Mouse (Mus musculus) myocyte (in vitro differentiated cells): ENCODE measurements around the gene Anapc2. TPM values are rescaled to one million over a fixed set of nuclear protein-coding genes. Genes with fewer than 3 reads are reported as not detected.

Experiments used
- H3K27me3 ChIP-seq: one replicate; pipeline ENCODE4 v1.6.1; 2011; ENCODE audit not compliant: control insufficient read depth, insufficient read depth, insufficient read length
- H3K36me3 ChIP-seq: one replicate; pipeline ENCODE4 v1.6.1; 2011; ENCODE audit not compliant: control insufficient read depth, insufficient read depth
- H3K4me2 ChIP-seq: one replicate; pipeline ENCODE4 v1.6.1; 2011; ENCODE audit warnings: low read depth, control low read depth
- H3K4me3 ChIP-seq: one replicate; pipeline ENCODE4 v1.5.1; 2011; ENCODE audit warnings: mild to moderate bottlenecking, control low read depth, moderate library complexity
- H3K79me2 ChIP-seq: one replicate; pipeline ENCODE4 v1.6.1; 2011; ENCODE audit not compliant: control insufficient read depth, insufficient read depth
- H3ac ChIP-seq: one replicate; pipeline ENCODE4 v1.6.1; 2011; ENCODE audit not compliant: control insufficient read depth, insufficient read length
- CEBPB ChIP-seq: IDR thresholded peaks from 2 replicates; pipeline ENCODE4 v1.6.1; 2011; ENCODE audit warnings: mild to moderate bottlenecking, moderate library complexity; ENCODE audit not compliant: poor library complexity, insufficient read depth, severe bottlenecking
- E2F4 ChIP-seq: IDR thresholded peaks from one replicate; pipeline ENCODE4 v1.6.1; 2011; ENCODE audit warnings: mild to moderate bottlenecking, control low read depth, moderate library complexity; ENCODE audit not compliant: insufficient read depth
- MAX ChIP-seq: IDR thresholded peaks from one replicate; pipeline ENCODE4 v1.6.1; 2011; ENCODE audit warnings: low read depth, mild to moderate bottlenecking, control low read depth
- MYOD1 ChIP-seq, 3 experiments: IDR thresholded peaks; one replicate each; pipeline ENCODE4 v1.6.1; 2011; ENCODE audit warnings: control low read depth in 2 of 3, low read depth in 2 of 3, mild to moderate bottlenecking in 2 of 3, moderate library complexity in 1 of 3; ENCODE audit not compliant: insufficient read length in 2 of 3, control insufficient read depth in 1 of 3
- MYOG ChIP-seq, 3 experiments: IDR thresholded peaks; one replicate each; pipeline ENCODE4 v1.6.1; 2011; ENCODE audit warnings: control low read depth in 2 of 3, low read depth in 2 of 3, mild to moderate bottlenecking in 2 of 3; ENCODE audit not compliant: insufficient read length in 2 of 3, control insufficient read depth in 1 of 3, insufficient read depth in 1 of 3
- POLR2A ChIP-seq: IDR thresholded peaks from one replicate; pipeline ENCODE4 v1.6.1; 2011; ENCODE audit warnings: low read depth, mild to moderate bottlenecking, control low read depth, moderate library complexity; ENCODE audit not compliant: insufficient read length
- POLR2AphosphoS2 ChIP-seq: IDR thresholded peaks from one replicate; pipeline ENCODE4 v1.6.1; 2011; ENCODE audit warnings: low read depth, control low read depth; ENCODE audit not compliant: insufficient read length
- REST ChIP-seq: IDR thresholded peaks from one replicate; pipeline ENCODE4 v1.6.1; 2011; ENCODE audit warnings: mild to moderate bottlenecking, control low read depth, moderate library complexity; ENCODE audit not compliant: insufficient read depth, insufficient read length
- SRF ChIP-seq: IDR thresholded peaks from one replicate; pipeline ENCODE4 v1.6.1; 2011; ENCODE audit warnings: low read depth; ENCODE audit not compliant: control insufficient read depth, insufficient read length
- TCF12 ChIP-seq: IDR thresholded peaks from one replicate; pipeline ENCODE4 v1.6.1; 2011; ENCODE audit warnings: mild to moderate bottlenecking, control low read depth; ENCODE audit not compliant: poor library complexity, insufficient read depth, severe bottlenecking
- TCF3 ChIP-seq: IDR thresholded peaks from one replicate; pipeline ENCODE4 v1.6.1; 2011; ENCODE audit warnings: low read depth, control low read depth; ENCODE audit not compliant: insufficient read length
- USF1 ChIP-seq: IDR thresholded peaks from one replicate; pipeline ENCODE4 v1.6.1; 2011; ENCODE audit warnings: low read depth, mild to moderate bottlenecking, control low read depth, moderate library complexity
- polyA plus RNA-seq: library from polyadenylated mRNA; unstranded; fragments of >200 nt; fragmentation: generic; extraction: Trizol; gene quantifications from one replicate; pipeline ENCODE4 v1.2.1, GENCODE M21; 2012; ENCODE audit warnings: missing spikeins

Gene Anapc2
- 97.9 TPM for polyA plus RNA-seq

DNA sequence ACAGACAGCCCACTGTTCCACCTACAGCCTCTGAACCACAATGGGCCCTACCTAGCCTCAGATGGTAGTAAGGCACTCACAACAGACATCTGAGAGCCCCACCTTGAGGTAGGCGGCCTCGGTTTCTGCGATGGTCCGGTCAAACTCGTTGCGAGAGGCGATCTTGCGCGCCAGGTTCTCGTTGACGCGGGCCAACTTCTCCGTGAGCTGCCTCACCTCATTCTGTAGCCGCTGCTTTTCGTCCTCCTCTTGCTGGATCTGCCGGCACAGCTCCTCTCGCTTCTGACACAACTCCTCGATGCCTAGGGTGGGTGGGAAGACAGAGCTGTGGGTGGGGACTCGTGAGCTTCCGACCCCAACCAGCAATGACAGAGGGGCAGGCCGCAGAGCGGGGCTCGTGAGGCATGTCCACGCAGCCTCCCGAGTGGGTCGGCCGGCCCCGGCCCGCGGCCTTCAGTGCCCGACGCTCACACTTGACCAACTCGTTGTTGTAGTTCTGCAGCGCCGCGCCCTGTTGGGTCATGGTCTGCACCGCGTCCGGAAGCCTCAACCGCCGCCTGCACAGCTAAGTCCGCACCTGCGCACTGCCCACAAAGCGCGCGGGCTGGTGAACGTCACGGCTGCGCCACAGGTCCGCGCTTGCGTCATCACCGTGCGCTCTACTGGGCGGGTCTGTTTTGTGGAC, at the start of gene Anapc2, which contains the start of gene Ssna1:
Gene Anapc2, plus strand, starts transcription at position 652 of the 685 bp plus-strand sequence.
Gene Ssna1, minus strand, starts transcription at position 612 of the 685 bp plus-strand sequence.
- Histone ChIP-seq H3K79me2 (peaks cover 45% of the 10 kb centered on the region), H3K4me2 (peak within 1 kb of the TSS; percentile 93), H3K36me3 (peaks cover 10% of the 10 kb centered on the region), H3ac (peak within 1 kb of the TSS; percentile 52), H3K27me3 (no peaks in the 10 kb centered on the region), H3K4me3 (peak within 1 kb of the TSS; percentile 90)
- TF ChIP-seq TCF12 (no peak), MYOG (IDR thresholded peaks at IDR 0.05; ENCODE audit: control insufficient read depth in 1 of 3, insufficient read depth in 1 of 3, insufficient read length in 2 of 3, low read depth in 2 of 3) (peak in 2 of 3 experiments; percentile 74 to 81), SRF (peak; percentile 94), REST (no peak), POLR2AphosphoS2 (peak; percentile 98), POLR2A (peak; percentile 95), USF1 (no peak), MYOD1 (IDR thresholded peaks at IDR 0.05; ENCODE audit: control insufficient read depth in 1 of 3, insufficient read length in 2 of 3, low read depth in 2 of 3) (peak in 2 of 3 experiments; percentile 65 to 82), CEBPB (0 out of 2 replicates have a peak, but pooled peaks have one; percentile 18), TCF3 (no peak), MAX (no peak), E2F4 (peak; percentile 8)

DNA sequence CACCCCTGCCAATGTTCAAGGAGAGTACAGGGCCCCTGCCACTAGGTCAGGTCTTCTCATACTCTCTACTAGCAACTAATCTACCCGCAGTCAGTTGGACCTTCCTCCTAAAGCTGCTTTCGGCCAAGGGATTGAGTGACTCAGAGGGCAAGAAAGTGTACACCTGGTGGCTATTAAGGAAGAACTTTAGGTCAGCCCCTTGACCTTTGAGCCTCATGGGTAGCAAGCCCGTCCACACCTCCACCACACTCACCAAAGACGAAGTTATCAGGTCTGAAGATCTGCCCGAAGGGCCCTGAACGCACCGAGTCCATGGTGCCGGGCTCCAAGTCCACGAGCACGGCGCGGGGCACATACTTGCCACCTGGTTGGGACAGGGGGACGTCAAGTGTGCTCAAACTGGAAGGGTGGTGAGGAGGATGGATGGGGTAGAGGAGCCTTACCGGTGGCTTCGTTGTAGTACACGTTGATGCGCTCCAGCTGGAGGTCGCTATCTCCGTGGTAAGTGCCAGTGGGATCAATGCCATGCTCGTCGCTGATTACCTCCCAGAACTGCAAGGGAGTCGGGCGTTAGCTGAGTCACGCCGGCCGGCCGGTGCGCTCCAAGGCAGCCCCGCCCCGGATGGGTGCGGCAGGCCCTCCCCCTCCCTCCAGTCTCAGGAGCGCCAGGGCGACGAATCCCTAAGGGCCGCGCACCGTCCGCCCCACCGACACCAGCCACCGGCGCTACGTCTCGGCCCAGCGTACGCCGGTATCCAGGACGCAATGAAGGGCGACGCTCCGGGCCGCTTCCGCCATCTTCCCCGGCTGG, 48.4 kb upstream of the Anapc2 start:
- peak overlapping the region; percentile 99 for H3K4me2 ChIP-seq
- peaks cover 23% of the 10 kb centered on the region for H3K36me3 ChIP-seq
- peak overlapping the region; percentile 59 for H3ac ChIP-seq
- TF ChIP-seq POLR2AphosphoS2 (peak; percentile 22), TCF3 (no peak)
- no peaks in the 10 kb centered on the region for H3K27me3 ChIP-seq
- H3K79me2 ChIP-seq, result peaks cover 11% of the 10 kb centered on the region
- peak overlapping the region; percentile 99 for H3K4me3 ChIP-seq

DNA sequence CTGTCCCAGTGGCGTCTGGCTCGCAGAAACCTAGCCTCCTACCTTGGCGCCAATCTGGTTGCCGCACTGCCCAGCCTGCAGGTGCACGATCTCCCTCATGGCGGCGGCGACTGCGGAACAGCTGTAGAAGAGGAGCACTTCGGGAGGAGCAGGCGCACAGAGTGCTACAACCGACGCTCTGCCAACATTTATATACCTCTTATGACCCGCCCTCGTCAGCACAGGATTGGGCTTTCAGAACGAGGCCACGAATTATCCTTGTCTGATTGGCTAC, 47.8 kb upstream of the Anapc2 start, which contains the start of gene Tubb4b:
Gene Tubb4b, minus strand, starts transcription at position 211 of the 274 bp plus-strand sequence.
- H3ac ChIP-seq, result peak within 1 kb of the TSS; percentile 59
- TF ChIP-seq USF1 (no peak), TCF3 (peak; percentile 31), MYOG (IDR thresholded peaks at IDR 0.05; ENCODE audit: control insufficient read depth in 1 of 3, insufficient read depth in 1 of 3, insufficient read length in 2 of 3, low read depth in 2 of 3) (peak in 2 of 3 experiments; percentile 25 to 71), POLR2AphosphoS2 (peak; percentile 96), REST (peak; percentile 51), E2F4 (no peak), MYOD1 (IDR thresholded peaks at IDR 0.05; ENCODE audit: control insufficient read depth in 1 of 3, insufficient read length in 2 of 3, low read depth in 2 of 3) (peak in 2 of 3 experiments; percentile 45 to 68), MAX (no peak), SRF (no peak), CEBPB (no peak), TCF12 (no peak), POLR2A (peak; percentile 89)

GRCm38 (mm10) chr2:25224766-25225752, 47.2 kb upstream of the Anapc2 start:
- H3K27me3 ChIP-seq, result peaks cover 3% of the 10 kb centered on the region
- H3K79me2 ChIP-seq, result peaks cover 11% of the 10 kb centered on the region
- peak overlapping the region; percentile 59 for H3ac ChIP-seq
- peak overlapping the region; percentile 76 for H3K4me2 ChIP-seq
- H3K36me3 ChIP-seq, result peaks cover 23% of the 10 kb centered on the region
- H3K4me3 ChIP-seq, result peak overlapping the region; percentile 99
- TF ChIP-seq TCF12, result no peak
- peak; percentile 58 for TF ChIP-seq POLR2A
- no peak for TF ChIP-seq REST
- peak; percentile 77 for TF ChIP-seq POLR2AphosphoS2
- peak in 2 of 3 experiments; percentile 45 to 54 for TF ChIP-seq MYOD1 (IDR thresholded peaks at IDR 0.05; ENCODE audit: control insufficient read depth in 1 of 3, insufficient read length in 2 of 3, low read depth in 2 of 3)
- TF ChIP-seq E2F4, result peak; percentile 32
- peak in 2 of 3 experiments; percentile 33 to 44 for TF ChIP-seq MYOG (IDR thresholded peaks at IDR 0.05; ENCODE audit: control insufficient read depth in 1 of 3, insufficient read depth in 1 of 3, insufficient read length in 2 of 3, low read depth in 2 of 3)

More for the DNA sequence above, 47.8 kb upstream of the Anapc2 start, which contains the start of gene Tubb4b:
- Histone ChIP-seq H3K79me2 (peaks cover 11% of the 10 kb centered on the region), H3K36me3 (peaks cover 23% of the 10 kb centered on the region), H3K4me3 (peak within 1 kb of the TSS; percentile 99), H3K27me3 (no peaks in the 10 kb centered on the region), H3K4me2 (peak within 1 kb of the TSS; percentile 99)
